Mouse (Mus musculus): ENCODE measurements around the gene Cyp2d34.

The Cyp2d34 gene

GRCm38 (mm10) chr15:82620531-82621202, at the start of gene Cyp2d34:
Cyp2d34 (minus strand) TSS chr15:82620946.
- no peak for DNase-seq

GRCm38 (mm10) chr15:82656346-82656745, 35.6 kb upstream of the Cyp2d34 start:
- DNase-seq = no peak

- DNase-seq = no peak
Observed at GRCm38 (mm10) chr15:82644371-82644770, 23.6 kb upstream of the Cyp2d34 start.

GRCm38 (mm10) chr15:82643771-82644170, 23.0 kb upstream of the Cyp2d34 start:
- DNase-seq = peak; percentile 40

DNA sequence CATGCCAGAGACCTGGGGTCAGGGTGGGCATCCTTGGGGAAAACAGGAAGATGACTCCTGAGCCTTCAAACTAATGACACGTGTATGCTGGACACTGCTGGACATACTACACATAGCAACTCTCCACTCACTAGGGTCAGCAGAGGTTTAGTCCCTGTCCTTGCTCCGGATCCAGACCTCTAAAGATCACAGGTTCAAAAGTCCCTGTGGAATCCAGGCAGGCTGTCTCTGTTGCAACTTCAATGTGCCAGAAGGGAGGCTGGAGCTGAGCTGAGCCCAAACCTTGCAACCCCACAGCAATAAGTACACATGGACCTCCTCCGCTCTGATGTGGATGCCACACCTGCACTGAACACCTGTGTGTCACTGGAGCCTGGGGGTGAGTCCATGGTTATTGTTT, 22.0 kb upstream of the Cyp2d34 start:
- no peak for DNase-seq

- DNase-seq = no peak
Observed at GRCm38 (mm10) chr15:82641921-82642320, 21.2 kb upstream of the Cyp2d34 start.

DNA sequence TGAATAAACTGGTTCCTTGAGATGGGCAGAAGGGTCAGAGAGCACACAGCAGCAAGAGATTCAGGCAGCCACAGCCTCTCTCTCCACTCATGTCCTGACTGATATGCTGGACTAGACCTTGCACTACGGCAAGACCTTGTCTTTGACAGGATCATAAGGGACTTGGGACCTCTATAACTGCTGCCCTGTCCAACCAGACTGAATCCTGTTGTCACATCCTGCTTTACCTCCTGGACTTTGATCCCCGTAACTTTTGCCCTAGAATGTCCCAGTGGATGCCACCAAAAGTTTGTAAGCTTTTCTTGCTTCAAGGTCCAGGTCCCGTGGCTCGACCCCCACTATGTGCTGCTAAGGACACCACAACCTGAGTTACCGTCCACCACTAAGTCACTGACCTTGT, 20.6 kb upstream of the Cyp2d34 start:
- no peak for DNase-seq

DNA sequence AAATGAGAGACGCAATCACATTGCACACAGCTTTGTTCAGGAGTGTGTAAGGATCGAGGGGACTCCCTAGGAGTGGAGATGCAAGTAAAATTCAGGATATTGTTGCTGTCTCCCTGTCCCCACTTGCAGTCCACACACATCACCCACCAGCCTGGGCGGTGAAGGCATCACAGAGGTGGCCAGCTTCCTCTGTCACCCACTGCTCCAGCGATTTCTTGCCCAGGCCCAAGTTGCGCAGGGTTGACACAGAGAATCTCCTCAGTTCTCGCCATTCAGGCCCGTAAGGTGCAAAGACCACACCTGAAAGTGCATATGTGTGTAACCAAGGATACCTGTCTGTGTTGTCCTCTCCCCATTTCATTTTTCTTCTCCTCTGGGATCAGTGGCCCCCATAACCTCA, 19.5 kb upstream of the Cyp2d34 start:
- DNase-seq = no peak

DNA sequence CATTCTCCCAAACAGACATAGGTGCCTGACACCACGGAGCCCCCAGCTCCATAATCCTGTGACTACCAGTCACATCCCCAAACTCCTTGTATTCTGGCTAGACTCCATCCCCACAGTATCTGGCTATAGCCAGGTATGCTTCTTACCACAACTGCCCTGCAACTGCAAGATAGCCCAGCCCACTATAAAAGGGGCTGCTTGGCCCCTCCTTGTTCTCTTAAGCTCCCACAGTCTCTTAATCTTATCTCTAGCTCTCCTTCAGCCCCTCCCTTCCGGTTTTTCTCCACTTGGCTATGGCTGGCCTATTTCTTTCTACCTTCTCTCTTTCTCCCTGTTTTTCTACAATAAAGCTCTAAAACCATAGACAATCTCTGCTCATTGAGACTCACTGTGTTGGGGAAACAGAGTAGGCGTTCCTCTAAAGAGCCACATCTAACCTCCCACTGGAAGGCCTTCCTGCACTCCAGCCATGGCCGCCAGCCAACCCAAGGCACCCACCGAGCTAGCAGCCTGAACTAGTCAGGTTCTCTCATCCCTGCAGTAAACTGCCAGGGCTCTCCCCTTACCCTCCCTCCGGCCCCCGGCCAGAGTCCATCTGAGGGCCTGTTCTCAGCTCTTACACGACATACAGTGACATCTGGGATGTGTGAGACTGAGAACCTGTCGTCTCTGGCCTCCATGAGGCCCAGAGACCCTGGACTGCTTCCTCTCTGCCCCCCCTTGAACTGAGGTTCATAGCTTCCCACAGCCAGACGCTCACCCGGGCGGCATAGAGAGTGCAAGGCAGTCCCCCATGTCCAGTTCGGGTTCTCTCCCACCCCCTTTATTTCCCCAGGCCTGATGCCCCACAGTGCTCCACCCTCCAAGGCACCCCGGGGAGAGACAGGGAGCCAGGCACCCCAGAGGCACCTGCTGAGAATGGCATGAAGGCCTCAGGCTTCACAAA, 16.7 kb upstream of the Cyp2d34 start:
- DNase-seq = no peak

DNA sequence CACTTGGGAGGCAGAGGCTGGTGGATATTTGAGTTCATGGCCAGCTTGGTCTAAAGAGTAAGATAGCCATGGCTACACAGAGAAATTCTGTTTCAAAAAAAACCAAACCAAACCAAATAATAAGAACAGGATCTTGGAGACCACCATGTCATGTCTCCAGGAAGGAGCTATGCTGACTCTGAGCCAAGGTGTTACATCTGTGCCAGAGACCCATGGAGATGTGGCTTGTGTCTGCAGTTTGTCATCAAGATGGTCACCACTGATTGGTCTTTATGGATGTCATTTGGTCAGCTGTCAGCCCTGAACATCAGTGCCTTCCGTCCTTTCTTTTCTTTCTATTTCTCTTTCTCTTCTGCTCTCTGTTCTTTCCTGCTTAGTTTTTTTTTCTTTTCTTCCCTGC, 14.2 kb upstream of the Cyp2d34 start:
- no peak for DNase-seq

GRCm38 (mm10) chr15:82621993-82622392, 1.2 kb upstream of the Cyp2d34 start:
- no peak for DNase-seq

GRCm38 (mm10) chr15:82618362-82619020, 2.3 kb downstream of the Cyp2d34 start:
- no peak for DNase-seq

DNA sequence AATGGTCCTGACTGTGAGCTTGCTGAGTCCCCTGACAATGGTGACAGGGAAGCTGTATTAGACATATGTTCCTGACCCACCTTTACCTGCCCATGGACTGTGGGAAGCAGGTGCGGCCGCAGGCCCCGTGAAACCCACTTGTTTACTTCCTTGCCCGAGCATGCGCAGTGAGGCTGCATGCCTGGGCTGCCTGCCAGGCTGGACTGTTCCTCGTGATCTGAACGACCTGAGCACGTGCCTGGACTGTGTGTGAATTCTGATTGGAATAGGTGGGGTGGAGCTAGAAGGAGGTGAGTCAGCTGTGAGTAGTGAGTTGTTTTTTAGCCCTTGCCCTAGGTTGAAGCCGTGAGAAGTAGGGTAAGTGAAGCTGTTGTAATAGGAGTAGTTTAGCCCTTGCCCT, 38.1 kb downstream of the Cyp2d34 start:
- peak; percentile 92 for DNase-seq

DNA sequence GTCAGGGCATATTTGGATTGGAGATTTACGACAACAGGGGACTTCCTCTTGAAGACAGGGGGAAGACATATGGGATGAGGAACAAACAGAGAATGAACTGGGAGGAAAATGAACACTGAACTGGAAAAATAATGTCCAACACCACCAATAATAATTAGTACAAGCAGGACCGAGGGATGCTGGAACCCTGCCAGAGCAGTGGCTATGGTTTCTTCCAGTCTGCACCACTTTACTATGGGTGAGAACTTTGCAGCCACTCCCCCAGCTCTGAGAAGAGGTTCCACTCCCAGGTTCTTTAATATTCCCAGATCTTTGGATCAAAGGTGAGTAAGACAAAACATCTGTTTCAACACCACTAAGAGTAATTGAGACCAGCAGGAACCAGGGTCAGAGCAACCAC, 41.7 kb downstream of the Cyp2d34 start:
- DNase-seq = no peak

- peak; percentile 42 for DNase-seq
Observed at GRCm38 (mm10) chr15:82572856-82573255, 47.9 kb downstream of the Cyp2d34 start.
